Mouse (Mus musculus) testis, adult 2 months (tissue): ENCODE results near the gene Plgrkt.

ENCODE experiments used
- CTCF ChIP-seq: fragments of 200-500 bp; IDR thresholded peaks from 2 replicates; pipeline ENCODE4 v1.5.1; 2012; ENCODE audit warnings: low read depth, mild to moderate bottlenecking, inconsistent platforms, low read length, moderate library complexity; ENCODE audit not compliant: control insufficient read depth, insufficient read depth, insufficient replicate concordance
- POLR2A ChIP-seq: fragments of 200-500 bp; IDR thresholded peaks from 2 replicates; pipeline ENCODE4 v1.6.1; 2012; ENCODE audit warnings: low read depth, mild to moderate bottlenecking, inconsistent platforms, low read length, moderate library complexity; ENCODE audit not compliant: control insufficient read depth

GRCm38 (mm10) chr19:29396353-29396752, 29.2 kb upstream of the Plgrkt start:
- no peak for TF ChIP-seq POLR2A
- TF ChIP-seq CTCF = no peak
